Mouse (Mus musculus) liver, embryonic 11.5 days (tissue): Measurements from ENCODE around the gene St7. TPM values are rescaled to one million over a fixed set of nuclear protein-coding genes. Genes with fewer than 3 reads are reported as not detected.
"Not testable (repeated sequence)": the region's sequence is repeated elsewhere in the genome, so short reads cannot be mapped to it uniquely, and the experiment has no call there.

Source experiments
- ATAC-seq: fragments of 200-750 bp; cut with Nextera tagmentation; replicated peaks from 2 replicates; pipeline ENCODE4 v1.8.0; 2017; ENCODE audit warnings: moderate number of reproducible peaks, mild to moderate bottlenecking, moderate TSS enrichment, moderate library complexity; ENCODE audit not compliant: low FRiP score
- DNase-seq: peaks from one replicate; pipeline ENCODE4 v3.0.0-alpha.2; 2017; ENCODE audit warnings: low spot score
- H3K27ac ChIP-seq: fragments of 300-500 bp; sonication (generic); 2 replicates; pipeline ENCODE4 v1.5.1; 2014; ENCODE audit warnings: mild to moderate bottlenecking, low read depth, low read length, control low read depth
- H3K27me3 ChIP-seq: fragments of 300-500 bp; sonication (generic); replicated peaks from 2 replicates; pipeline ENCODE4 v1.6.1; 2014; ENCODE audit warnings: low read length, mixed read lengths; ENCODE audit not compliant: control insufficient read depth, insufficient read depth
- H3K36me3 ChIP-seq: fragments of 300-500 bp; sonication (generic); 2 replicates; pipeline ENCODE4 v1.6.1; 2014; ENCODE audit warnings: mild to moderate bottlenecking, low read length, moderate library complexity, mixed read lengths; ENCODE audit not compliant: control insufficient read depth, insufficient read depth
- H3K4me1 ChIP-seq: fragments of 300-500 bp; sonication (generic); replicated peaks from 2 replicates; pipeline ENCODE4 v1.6.1; 2014; ENCODE audit warnings: low read length, mixed read lengths; ENCODE audit not compliant: control insufficient read depth, insufficient read depth
- H3K4me2 ChIP-seq: fragments of 300-500 bp; sonication (generic); 2 replicates; pipeline ENCODE4 v1.6.1; 2014; ENCODE audit warnings: mild to moderate bottlenecking, control low read depth, moderate library complexity
- H3K4me3 ChIP-seq: fragments of 300-500 bp; sonication (generic); 2 replicates; pipeline ENCODE4 v1.5.1; 2014; ENCODE audit warnings: low read depth, low read length, control low read depth
- H3K9ac ChIP-seq: fragments of 300-500 bp; sonication (generic); 2 replicates; pipeline ENCODE4 v1.6.1; 2014; ENCODE audit warnings: low read depth, low read length, control low read depth
- H3K9me3 ChIP-seq: fragments of 300-500 bp; sonication (generic); 2 replicates; pipeline ENCODE4 v1.6.1; 2016; ENCODE audit warnings: low read length, inconsistent platforms, mixed read lengths; ENCODE audit not compliant: control insufficient read depth
- WGBS: fragments of 180-500 bp; shearing (Covaris S2); extraction: QIAGEN DNeasy Blood & Tissue Kit; methylation state at CpG from one replicate; pipeline ENCODE4 v1.1.7; 2014; 5-methylcytosine and 5-hydroxymethylcytosine counted together
- polyA plus RNA-seq: library from polyadenylated mRNA; unstranded; fragments of >200 nt; fragmentation: Nextera tagmentation; extraction: Ambion mirVana; gene quantifications from 2 replicates; pipeline ENCODE4 v1.2.1, GENCODE M21; 2014

Gene St7
- polyA plus RNA-seq, 1 experiment from 2014 or later, result 18.6 TPM

DNA sequence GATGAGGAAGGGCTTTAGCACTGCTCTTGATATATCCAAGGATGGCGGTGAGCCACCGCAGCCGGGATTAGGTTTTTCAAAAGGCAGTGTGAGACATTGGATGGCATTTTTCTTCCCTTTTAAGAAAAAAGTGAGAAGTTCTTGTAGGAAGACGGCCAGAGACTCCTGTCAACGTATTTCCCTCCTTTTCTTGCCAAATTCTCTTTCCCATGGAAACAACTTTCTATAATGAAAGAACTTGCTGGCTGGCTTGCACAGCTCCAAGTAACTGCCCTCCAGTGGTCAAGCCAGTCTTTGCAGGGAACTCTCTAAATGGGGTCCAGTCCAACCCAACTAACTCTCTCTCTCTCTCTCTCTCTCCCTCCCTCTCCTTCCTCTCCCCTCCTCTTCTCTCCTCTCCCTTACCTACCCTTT, 3.6 kb downstream of the St7 start:
- no peak for DNase-seq
- H3K27ac ChIP-seq, result no peak overlapping the region
- H3K9me3 ChIP-seq, result no peaks in the 10 kb centered on the region
- ATAC-seq, result no peak
- no peaks in the 10 kb centered on the region for H3K27me3 ChIP-seq
- H3K4me3 ChIP-seq, result no peak overlapping the region
- 60% methylated on average over 5 of the region's 5 CpGs for WGBS
- peaks cover 6% of the 10 kb centered on the region for H3K4me1 ChIP-seq
- H3K36me3 ChIP-seq, result no peaks in the 10 kb centered on the region
- H3K9ac ChIP-seq, result no peak overlapping the region
- H3K4me2 ChIP-seq, result no peak overlapping the region

DNA sequence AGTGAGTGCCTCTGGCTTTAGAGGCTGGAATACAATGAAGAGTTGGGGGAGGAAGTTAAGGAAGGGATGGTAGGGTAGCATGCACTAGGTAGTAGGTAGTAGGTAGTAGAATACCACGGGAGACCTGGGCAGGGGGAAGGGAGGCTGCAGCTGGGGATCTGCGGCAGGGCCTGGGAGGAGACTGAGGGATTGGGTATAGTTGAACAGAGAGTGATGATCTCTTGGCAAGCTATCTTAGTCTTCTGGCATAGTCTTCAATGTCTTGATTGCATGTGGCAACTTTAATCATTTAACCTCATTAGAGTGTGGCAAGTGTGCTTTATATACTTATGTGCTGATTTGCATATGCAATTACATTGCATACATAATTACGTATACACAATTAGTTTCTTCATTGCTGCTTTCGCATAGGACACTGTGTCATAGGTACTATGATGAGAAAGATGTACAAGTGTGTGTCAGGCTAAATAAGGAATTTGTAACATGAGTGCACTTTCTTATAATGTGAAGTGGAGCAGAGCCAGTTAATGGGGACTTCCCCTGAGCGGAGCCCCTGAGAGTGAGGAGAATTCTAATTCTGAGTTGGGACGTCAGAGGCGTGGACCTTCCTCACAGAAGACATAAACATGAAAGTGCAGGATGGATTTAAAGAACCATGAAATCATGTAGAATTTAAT, 8.3 kb downstream of the St7 start:
- H3K9me3 ChIP-seq, result no peaks in the 10 kb centered on the region
- no peak overlapping the region for H3K27ac ChIP-seq
- H3K27me3 ChIP-seq, result no peaks in the 10 kb centered on the region
- H3K4me1 ChIP-seq, result no peaks in the 10 kb centered on the region
- ATAC-seq (no peak), DNase-seq (no peak)
- no peak overlapping the region for H3K9ac ChIP-seq
- 77% methylated on average over 7 of the region's 7 CpGs for WGBS
- H3K4me3 ChIP-seq, result no peak overlapping the region
- no peak overlapping the region for H3K4me2 ChIP-seq
- no peaks in the 10 kb centered on the region for H3K36me3 ChIP-seq

DNA sequence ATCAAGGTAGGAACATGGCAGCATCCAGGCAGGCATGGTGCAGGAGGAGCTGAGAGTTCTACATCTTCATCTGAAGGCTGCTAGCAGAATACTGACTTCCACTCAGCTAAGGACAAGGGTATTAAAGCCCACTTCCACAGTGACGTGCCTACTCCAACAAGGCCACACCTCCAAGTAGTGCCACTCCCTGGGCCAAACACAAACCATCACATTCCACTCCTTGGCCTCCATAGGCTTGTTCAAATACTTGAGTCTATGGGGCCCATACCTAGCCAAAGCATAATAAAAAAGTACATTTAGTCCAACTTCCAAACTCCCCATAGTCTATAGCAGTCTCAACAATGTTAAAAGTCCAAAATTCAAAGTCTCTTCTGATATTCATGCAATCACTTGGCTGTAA, 11.3 kb downstream of the St7 start:
- not testable (repeated sequence) for ATAC-seq, H3K4me1 ChIP-seq, H3K27me3 ChIP-seq, H3K4me3 ChIP-seq, H3K9ac ChIP-seq, H3K9me3 ChIP-seq, H3K4me2 ChIP-seq, H3K27ac ChIP-seq, DNase-seq, H3K36me3 ChIP-seq
- WGBS, result 79% methylated on average over 1 of the region's 1 CpGs

DNA sequence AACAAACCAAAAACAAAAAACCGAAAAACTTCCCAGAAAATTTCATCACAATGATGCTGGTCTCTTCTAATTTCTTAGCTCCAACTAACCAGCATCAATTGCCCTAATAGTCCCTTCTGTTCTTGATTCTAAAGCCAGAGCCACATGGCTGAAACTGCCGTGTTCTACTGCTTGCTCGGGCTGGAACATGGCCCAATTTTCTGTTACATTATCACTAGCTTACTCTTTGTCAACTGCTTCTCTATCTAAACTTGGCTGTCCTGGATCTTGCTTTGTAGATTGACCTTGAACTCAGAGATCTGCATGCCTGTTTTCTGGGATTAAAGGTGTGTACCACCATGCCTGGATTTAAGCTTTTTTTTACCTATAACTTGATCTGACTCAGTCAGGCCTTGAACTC, 13.2 kb downstream of the St7 start:
- WGBS, result 79% methylated on average over 3 of the region's 3 CpGs
- Histone ChIP-seq H3K4me2 (no peak overlapping the region), H3K4me3 (no peak overlapping the region), H3K27me3 (no peaks in the 10 kb centered on the region), H3K36me3 (no peaks in the 10 kb centered on the region), H3K27ac (no peak overlapping the region), H3K9me3 (no peaks in the 10 kb centered on the region), H3K4me1 (no peaks in the 10 kb centered on the region), H3K9ac (no peak overlapping the region)
- DNase-seq, result no peak
- no peak for ATAC-seq

DNA sequence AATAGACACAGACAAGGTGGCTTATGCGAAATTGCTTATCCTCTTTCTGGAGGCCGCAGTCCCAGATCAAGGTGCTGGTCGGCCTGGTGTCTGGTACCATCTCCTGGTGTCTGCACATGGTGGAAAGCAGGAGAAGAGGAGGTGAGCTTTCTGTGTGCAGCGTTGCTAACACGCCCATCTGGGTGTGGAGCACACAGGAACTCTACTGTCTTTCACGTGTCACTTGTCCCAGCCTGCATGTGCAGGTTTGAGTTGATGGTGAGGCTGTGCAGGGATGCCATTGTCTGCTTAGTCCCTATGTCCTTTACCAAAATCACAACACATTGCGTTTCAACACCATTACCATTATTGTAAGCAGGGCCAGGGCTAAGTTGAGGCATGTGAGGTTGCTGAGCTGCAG, 26.2 kb downstream of the St7 start:
- peaks cover 2% of the 10 kb centered on the region; the same call in 1 of the 2 replicates for H3K4me1 ChIP-seq
- H3K9me3 ChIP-seq, result no peaks in the 10 kb centered on the region
- no peak for DNase-seq
- no peak overlapping the region for H3K27ac ChIP-seq
- no peaks in the 10 kb centered on the region for H3K36me3 ChIP-seq
- no peaks in the 10 kb centered on the region for H3K27me3 ChIP-seq
- H3K4me2 ChIP-seq, result no peak overlapping the region
- WGBS, result 88% methylated on average over 7 of the region's 7 CpGs
- H3K9ac ChIP-seq, result no peak overlapping the region
- ATAC-seq, result no peak
- no peak overlapping the region for H3K4me3 ChIP-seq

DNA sequence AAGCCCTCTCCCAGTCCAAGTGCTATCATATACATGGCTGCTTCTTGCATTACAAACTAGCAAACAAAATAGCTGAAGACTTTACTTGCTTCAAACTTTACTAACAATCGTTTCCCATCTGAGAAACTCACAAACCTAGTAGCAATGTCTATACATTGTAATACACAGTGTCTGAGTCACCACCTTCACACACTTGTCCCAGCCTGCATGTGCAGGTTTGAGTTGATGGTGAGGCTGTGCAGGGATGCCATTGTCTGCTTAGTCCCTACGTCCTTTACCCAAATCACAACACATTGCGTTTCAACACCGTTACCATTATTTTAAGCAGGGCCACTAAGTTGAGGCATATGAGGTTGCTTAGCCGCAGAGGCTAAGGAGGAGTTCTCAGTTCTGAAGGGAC, 26.7 kb downstream of the St7 start:
- Histone ChIP-seq H3K4me3 (no peak overlapping the region), H3K9ac (no peak overlapping the region), H3K27me3 (no peaks in the 10 kb centered on the region), H3K9me3 (no peaks in the 10 kb centered on the region), H3K27ac (no peak overlapping the region), H3K36me3 (no peaks in the 10 kb centered on the region), H3K4me2 (no peak overlapping the region), H3K4me1 (peaks cover 2% of the 10 kb centered on the region; the same call in 1 of the 2 replicates)
- 91% methylated on average over 5 of the region's 5 CpGs for WGBS
- no peak for DNase-seq
- ATAC-seq, result no peak

DNA sequence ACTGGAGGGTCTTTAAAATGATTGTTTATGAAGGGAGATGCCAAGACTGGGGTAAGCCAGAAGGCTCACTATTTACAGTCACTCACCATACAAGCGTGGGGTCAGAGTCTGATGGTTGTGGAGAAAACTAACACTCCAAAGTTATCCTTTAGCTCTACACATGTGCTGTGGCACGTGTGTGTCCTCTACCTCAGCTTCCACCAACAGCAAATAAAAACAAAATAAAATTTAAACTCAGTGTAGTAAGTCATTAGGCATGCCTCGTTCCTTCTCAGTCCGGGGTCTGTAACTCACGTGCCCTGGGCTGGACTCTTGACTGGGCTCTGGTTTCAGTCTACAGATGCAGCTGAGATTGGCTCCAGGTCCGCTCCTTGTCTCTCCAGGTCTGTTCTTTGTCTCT, 27.3 kb downstream of the St7 start:
- 68% methylated on average over 6 of the region's 6 CpGs for WGBS

DNA sequence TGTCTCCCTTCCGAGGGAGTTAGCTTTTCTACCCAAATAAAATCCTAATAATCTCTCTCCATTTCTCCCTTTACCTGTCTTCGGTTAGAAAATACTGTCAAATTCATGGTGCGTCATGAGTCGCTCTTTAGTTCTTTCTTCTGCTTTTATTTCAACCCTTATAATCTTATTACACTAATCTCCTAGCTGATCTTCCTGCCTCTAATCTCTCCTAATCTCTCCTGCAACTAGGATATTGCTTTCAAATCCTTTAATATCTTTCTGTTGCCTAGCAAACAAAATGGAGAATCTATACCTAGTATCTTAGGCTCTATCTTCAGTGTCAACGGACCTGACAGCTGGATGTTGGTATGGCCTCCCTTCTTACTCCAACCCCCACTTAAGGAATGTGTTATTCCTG, 29.0 kb downstream of the St7 start:
- no peak overlapping the region for H3K4me3 ChIP-seq
- 82% methylated on average over 5 of the region's 5 CpGs for WGBS
- ATAC-seq (no peak), DNase-seq (no peak)
- H3K9me3 ChIP-seq, result no peaks in the 10 kb centered on the region
- H3K36me3 ChIP-seq, result no peaks in the 10 kb centered on the region
- H3K4me2 ChIP-seq, result no peak overlapping the region
- no peak overlapping the region for H3K9ac ChIP-seq
- H3K4me1 ChIP-seq, result peaks cover 5% of the 10 kb centered on the region; the same call in 1 of the 2 replicates
- H3K27ac ChIP-seq, result no peak overlapping the region
- H3K27me3 ChIP-seq, result no peaks in the 10 kb centered on the region

More for the DNA sequence above, 27.3 kb downstream of the St7 start:
- Histone ChIP-seq H3K9ac (no peak overlapping the region), H3K27ac (no peak overlapping the region), H3K27me3 (no peaks in the 10 kb centered on the region), H3K4me1 (peaks cover 2% of the 10 kb centered on the region; the same call in 1 of the 2 replicates), H3K4me3 (no peak overlapping the region), H3K36me3 (no peaks in the 10 kb centered on the region), H3K4me2 (no peak overlapping the region), H3K9me3 (no peaks in the 10 kb centered on the region)
- DNase-seq (no peak), ATAC-seq (no peak)

DNA sequence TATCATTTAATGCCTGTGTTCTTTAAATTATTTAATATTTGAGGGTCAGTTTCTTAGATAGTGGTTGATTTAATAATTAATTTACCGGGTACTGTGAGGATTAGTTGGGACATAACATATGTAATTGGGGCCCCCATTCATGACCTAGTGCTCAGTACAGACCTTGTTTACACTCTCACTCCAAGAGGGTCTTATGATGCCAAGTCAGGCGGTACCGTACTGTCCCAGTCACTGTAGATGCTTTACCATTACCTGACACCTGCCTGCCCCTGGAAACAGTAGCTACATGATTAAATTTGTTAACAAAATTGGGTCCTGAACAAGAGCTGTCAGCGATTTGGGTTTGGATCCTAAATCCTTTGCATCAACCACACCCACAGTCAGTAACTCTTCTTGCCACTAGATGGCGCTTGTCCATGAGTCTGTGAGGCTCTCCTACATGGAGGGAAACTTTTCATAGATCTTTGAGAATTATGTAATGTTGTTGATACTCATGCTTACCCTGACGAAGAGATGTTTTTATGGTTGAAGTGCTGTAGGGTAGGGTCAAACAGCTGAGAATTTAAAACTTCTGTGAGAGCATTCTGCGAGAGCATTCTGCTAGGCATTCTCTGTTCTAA, 33.2 kb downstream of the St7 start:
- WGBS, result 43% methylated on average over 7 of the region's 7 CpGs
- Histone ChIP-seq H3K27me3 (no peaks in the 10 kb centered on the region), H3K4me1 (peaks cover 5% of the 10 kb centered on the region; the same call in 1 of the 2 replicates), H3K9ac (no peak overlapping the region), H3K9me3 (no peaks in the 10 kb centered on the region), H3K36me3 (no peaks in the 10 kb centered on the region), H3K27ac (no peak overlapping the region), H3K4me3 (no peak overlapping the region), H3K4me2 (no peak overlapping the region)
- ATAC-seq (peak; percentile 56), DNase-seq (peak; percentile 47)
